Mouse (Mus musculus) lung, adult 2 months (tissue): ENCODE measurements around the gene 2210408I21Rik.

Experiments used
- CTCF ChIP-seq: fragments of 200-500 bp; IDR thresholded peaks from 2 replicates; pipeline ENCODE4 v1.5.1; 2011; ENCODE audit warnings: mild to moderate bottlenecking, low read length, control low read depth; ENCODE audit not compliant: insufficient read depth
- POLR2A ChIP-seq: fragments of 200-500 bp; IDR thresholded peaks from 2 replicates; pipeline ENCODE4 v1.6.1; 2011; ENCODE audit warnings: low read depth, mild to moderate bottlenecking, control low read depth, low read length, borderline replicate concordance; ENCODE audit errors: extremely low read depth

DNA sequence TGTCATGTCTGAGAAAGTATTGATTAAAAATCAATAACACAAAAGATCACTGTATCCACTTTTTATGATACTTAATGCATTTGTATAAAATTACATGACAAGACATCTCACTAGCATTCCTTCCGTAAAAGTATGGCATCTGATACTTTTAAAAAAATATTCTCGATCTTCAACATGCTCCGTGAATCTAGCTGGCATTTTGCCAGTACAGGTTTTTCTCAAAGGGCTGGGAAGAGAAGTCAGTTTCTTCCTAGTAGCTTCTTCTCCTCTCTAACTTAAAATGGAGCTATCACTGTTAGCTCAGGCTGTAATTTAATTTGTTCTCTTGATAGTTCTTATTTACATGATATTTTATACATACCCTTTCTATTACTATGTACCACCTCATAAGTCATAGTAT lies 263.1 kb downstream of the 2210408I21Rik start:
- TF ChIP-seq POLR2A (no peak), CTCF (no peak)
